Mouse (Mus musculus) MEL (cell line): Measurements from ENCODE around the gene Ehmt2.

Source experiments
- CHD2 ChIP-seq: IDR thresholded peaks from 2 replicates; pipeline ENCODE4 v1.6.1; 2011; ENCODE audit warnings: low read length, improper control_type of control experiment
- CTCF ChIP-seq, 3 experiments: IDR thresholded peaks in 2 of 3; conservative IDR thresholded peaks in 1 of 3; 2 replicates each; pipeline ENCODE4 v1.5.1; 2011 to 2012; ENCODE audit warnings: low read length in 3 of 3, low read depth in 2 of 3, mild to moderate bottlenecking in 2 of 3, improper control_type of control experiment in 1 of 3, inconsistent platforms in 1 of 3, mixed read lengths in 1 of 3, moderate library complexity in 1 of 3; ENCODE audit not compliant: control insufficient read depth in 1 of 3, insufficient read depth in 1 of 3, poor library complexity in 1 of 3, severe bottlenecking in 1 of 3
- E2F4 ChIP-seq: IDR thresholded peaks from 2 replicates; pipeline ENCODE4 v1.6.1; 2011; ENCODE audit warnings: low read depth, low read length, improper control_type of control experiment, borderline replicate concordance
- EP300 ChIP-seq, 2 experiments: IDR thresholded peaks; 2 replicates each; pipeline ENCODE4 v1.6.1; 2011; ENCODE audit warnings: improper control_type of control experiment in 2 of 2, low read length in 2 of 2, low read depth in 1 of 2, mild to moderate bottlenecking in 1 of 2
- HCFC1 ChIP-seq: IDR thresholded peaks from 2 replicates; pipeline ENCODE4 v1.6.1; 2012; ENCODE audit warnings: low read depth, mild to moderate bottlenecking, inconsistent platforms, low read length, improper control_type of control experiment, moderate library complexity
- POLR2A ChIP-seq, 2 experiments: IDR thresholded peaks; 2 replicates each; pipeline ENCODE4 v1.6.1; 2011 to 2012; ENCODE audit warnings: low read length in 2 of 2, mild to moderate bottlenecking in 2 of 2, control low read depth in 1 of 2, improper control_type of control experiment in 1 of 2, low read depth in 1 of 2, moderate library complexity in 1 of 2; ENCODE audit not compliant: control insufficient read depth in 1 of 2, insufficient read depth in 1 of 2, poor library complexity in 1 of 2
- POLR2AphosphoS2 ChIP-seq: IDR thresholded peaks from 2 replicates; pipeline ENCODE4 v1.6.1; 2011; ENCODE audit warnings: low read length, improper control_type of control experiment
- SIN3A ChIP-seq: IDR thresholded peaks from 2 replicates; pipeline ENCODE4 v1.6.1; 2012; ENCODE audit warnings: low read length, improper control_type of control experiment, inconsistent platforms
- SMC3 ChIP-seq: IDR thresholded peaks from 2 replicates; pipeline ENCODE4 v1.6.1; 2011; ENCODE audit warnings: low read depth, low read length, improper control_type of control experiment
- TBP ChIP-seq: IDR thresholded peaks from 2 replicates; pipeline ENCODE4 v1.8.0; 2011; ENCODE audit warnings: low read depth, low read length, improper control_type of control experiment
- UBTF ChIP-seq: IDR thresholded peaks from 2 replicates; pipeline ENCODE4 v1.6.1; 2012; ENCODE audit warnings: low read depth, mild to moderate bottlenecking, inconsistent platforms, low read length, improper control_type of control experiment, moderate library complexity, borderline replicate concordance; ENCODE audit not compliant: insufficient read depth

DNA sequence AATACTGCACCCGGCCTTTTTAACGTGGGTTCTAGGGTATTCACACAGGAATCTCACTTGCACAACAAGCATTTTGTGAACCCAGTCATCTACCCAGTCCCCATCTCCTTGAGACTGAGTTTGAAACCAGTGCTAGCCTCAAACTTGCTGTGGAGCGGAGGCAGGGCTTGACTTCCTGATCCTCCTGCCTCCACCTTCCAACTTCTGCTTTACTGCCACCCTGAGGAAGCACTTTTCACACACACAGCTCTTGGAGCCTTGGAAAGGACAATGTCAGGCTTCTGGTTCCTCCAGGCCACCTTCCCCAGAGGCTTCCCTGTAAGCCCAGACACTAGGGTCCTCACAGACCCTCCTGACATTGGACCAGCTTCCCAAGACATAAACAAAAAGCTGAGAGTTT is 14.9 kb upstream of the Ehmt2 start:
- TF ChIP-seq POLR2A (IDR thresholded peaks at IDR 0.05; ENCODE audit: control insufficient read depth in 1 of 2, insufficient read depth in 1 of 2, low read depth in 1 of 2, low read length in 2 of 2, poor library complexity in 1 of 2) (no peak), HCFC1 (no peak), CTCF (IDR thresholded peaks at IDR 0.05 in 2 of 3, conservative IDR thresholded peaks at IDR 0.05 in 1 of 3; ENCODE audit: control insufficient read depth in 1 of 3, insufficient read depth in 1 of 3, low read depth in 2 of 3, low read length in 3 of 3, poor library complexity in 1 of 3, severe bottlenecking in 1 of 3) (peak in 1 of 3 experiments; percentile 19; a peak in 2 of 6 replicates), EP300 (IDR thresholded peaks at IDR 0.05; ENCODE audit: low read depth in 1 of 2, low read length in 2 of 2) (no peak), UBTF (no peak), SMC3 (no peak), SIN3A (no peak), POLR2AphosphoS2 (no peak), CHD2 (no peak), TBP (no peak), E2F4 (no peak)
